Mouse (Mus musculus): ENCODE measurements around the gene Znrf1. TPM values are rescaled to one million over a fixed set of nuclear protein-coding genes. Genes with fewer than 3 reads are reported as not detected.

Znrf1 gene
- total RNA-seq, 2 experiments from 2014 or later = 49.9 to 57.5 TPM

DNA sequence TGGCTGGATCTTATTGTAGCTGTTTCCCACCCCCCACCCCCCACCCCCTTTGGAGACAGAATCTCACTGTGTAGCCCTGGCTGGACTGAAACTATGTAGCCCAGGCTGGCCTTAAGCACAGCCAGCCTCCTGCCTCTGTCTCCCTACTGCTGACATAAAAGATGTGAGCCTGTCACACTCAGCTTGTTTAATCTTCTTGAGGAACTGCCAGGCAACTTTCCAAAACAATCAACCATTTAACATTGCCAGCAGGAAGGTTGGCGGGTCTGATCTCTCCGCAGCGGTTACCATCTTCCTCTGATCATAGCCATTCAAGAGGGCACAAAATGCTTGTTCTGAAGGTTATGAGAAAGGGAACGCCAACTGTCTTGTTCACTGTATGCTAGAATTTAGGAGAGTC lies 2.4 kb upstream of the Znrf1 start:
- no peak for DNase-seq

- no peak for DNase-seq
Measured at GRCm38 (mm10) chr8:111535491-111535890, 406 bp upstream of the Znrf1 start.

GRCm38 (mm10) chr8:111536978-111537764 lies 1.3 kb downstream of the Znrf1 start:
- peak; percentile 41 for DNase-seq

- no peak for DNase-seq
Measured at GRCm38 (mm10) chr8:111537765-111538158, 1.9 kb downstream of the Znrf1 start.

DNA sequence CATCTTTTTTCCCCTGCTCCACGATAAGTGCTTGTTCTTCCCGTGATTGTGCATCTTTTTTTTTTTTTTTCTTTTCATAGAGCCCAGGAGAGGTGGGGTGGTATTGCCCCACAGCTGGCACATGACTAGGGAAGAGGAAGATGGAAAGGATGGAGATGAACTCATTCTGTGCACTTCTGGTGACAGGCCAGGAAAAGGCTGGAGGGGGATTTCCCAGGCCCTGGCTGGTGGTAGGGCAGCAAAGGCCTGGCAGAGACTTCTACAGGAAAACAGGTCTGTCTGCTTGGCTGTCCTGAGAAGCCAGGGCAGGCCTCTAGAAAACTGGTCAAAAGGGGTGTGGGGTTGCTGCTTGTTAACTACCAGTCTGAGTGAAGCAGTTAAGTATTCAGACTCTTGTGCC lies 2.3 kb downstream of the Znrf1 start:
- no peak for DNase-seq

GRCm38 (mm10) chr8:111539422-111540076 lies 3.7 kb downstream of the Znrf1 start:
- no peak for DNase-seq

DNA sequence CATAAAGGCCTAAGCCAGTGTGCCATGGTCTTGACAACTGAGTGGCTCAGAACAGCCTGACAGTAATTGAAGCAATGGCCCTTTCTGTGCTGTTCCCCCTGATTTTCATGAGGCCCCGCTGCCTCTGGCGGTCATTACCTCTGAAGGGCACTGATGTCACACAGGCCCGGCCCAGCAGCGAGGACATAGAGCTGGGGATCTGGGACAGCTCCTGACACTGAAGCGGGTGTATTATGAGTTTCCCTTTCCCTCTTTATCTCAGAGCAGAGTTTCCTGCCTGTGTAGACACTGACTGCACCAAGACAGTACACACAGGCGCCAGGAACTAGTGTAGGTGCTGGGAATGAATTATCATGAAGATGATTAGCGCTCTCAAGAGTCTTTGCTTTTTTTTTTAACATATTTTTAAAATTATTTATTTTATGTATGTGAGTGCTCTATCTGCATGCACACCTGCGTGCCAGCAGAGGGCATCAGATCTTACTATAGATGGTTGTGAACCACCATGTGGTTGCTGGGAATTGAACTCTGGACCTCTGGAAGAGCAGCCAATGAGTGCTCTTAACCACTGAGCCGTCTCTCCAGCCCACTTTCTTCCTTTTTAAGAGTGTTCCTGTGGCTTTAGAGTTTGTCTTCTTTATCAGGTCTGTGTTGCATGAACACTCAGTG lies 7.9 kb downstream of the Znrf1 start:
- DNase-seq = no peak

GRCm38 (mm10) chr8:111545406-111546156 lies 9.7 kb downstream of the Znrf1 start:
- DNase-seq = no peak

DNA sequence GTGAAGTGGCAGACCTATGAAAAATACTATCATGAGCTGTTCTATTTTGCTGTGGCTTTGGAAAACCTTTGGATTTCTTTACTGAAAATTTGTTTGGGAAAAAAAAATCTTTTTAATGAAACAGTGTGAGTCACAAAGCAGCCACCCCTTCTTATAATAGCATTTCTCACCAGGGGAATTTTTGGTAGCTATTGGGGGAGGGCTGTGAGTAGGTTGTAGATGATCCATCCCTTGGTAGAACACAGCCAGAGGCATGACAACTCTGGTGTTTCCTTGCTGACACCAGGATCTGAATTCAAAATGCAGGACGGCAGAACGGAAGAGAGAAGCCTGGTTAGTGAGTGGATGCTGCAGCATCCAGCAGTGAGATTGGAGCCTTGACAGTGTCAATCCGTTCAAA lies 11.2 kb downstream of the Znrf1 start:
- no peak for DNase-seq

DNA sequence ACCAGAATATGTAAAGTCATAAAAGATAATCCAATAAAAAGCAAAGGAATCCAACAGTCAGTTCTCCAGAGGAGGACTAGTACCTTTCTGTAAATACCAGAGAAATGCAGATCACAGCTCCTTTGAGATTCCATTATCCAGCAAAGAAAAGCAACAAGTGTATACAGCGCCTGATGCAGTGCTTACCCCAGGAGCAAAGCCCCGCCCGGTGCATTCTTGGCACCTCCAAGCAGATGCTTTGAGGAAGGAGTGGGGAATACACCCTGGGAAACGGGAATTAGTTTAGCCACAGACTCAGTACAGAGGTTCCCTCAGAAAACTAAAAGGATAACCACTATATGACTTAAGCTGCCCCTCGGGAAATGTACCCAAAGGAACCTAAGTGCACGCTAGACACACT lies 12.3 kb downstream of the Znrf1 start:
- no peak for DNase-seq

DNA sequence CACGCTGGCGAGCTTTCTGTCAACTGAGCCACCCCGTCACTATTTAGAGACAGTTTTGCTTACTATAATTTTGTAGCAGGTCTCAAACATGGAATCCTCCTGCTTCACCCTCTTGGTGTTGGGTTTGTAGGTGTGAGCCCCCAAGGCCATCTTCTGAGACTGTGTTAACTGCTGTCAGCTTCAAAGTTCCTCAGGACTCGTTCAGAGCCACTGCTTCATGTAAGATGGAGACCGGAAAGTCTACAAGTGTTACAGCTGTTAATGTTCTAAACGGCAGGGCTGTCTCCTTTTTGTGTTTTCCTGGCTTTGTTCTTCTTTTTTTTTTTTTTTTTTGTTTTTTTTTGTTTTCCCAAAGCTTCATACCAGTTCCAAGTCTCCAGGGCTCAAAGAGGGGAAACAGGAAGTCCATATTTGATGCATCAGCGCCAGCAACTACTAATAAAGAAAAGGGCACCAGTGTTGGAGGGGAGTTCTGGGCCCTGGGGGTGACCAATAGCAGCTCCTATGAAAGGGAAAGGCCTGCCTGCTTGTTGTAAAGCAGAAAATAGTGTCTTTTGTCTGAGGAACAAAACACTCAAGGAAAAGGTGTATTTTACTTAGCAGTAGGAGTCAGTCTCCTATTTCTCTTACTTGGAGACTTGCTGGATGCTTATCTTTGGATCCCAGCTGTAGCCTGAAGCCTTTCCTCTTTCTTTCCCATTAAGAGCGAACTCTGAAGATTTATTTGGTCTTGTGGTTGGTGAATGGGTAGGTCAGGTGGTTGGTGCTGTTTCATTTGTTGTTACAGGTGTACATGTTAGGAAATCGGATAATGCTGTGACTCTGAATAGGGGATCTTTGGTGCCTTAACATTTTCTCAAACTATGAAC lies 14.3 kb downstream of the Znrf1 start:
- DNase-seq = no peak

GRCm38 (mm10) chr8:111551511-111552130 lies 15.7 kb downstream of the Znrf1 start:
- no peak for DNase-seq

- no peak for DNase-seq
Measured at GRCm38 (mm10) chr8:111561824-111562223, 25.9 kb downstream of the Znrf1 start.

GRCm38 (mm10) chr8:111562274-111562803 lies 26.4 kb downstream of the Znrf1 start:
- DNase-seq = no peak

DNA sequence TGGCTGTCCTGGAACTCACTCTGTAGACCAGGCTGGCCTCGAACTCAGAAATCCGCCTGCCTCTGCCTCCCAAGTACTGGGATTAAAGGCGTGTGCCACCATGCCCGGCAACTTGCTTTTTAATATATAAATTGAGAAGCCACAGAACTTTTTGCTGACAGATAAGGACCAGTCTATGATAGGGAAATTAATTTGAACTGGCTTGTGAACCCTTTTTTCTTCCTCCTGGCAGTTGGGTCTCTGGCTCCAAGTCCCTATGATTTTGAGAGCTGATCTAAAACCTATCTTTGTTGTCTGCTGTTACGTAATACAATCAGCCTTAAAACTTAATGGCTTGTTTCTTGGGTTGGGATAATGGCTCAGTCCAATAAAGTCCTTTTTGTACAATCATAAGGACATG lies 27.2 kb downstream of the Znrf1 start:
- no peak for DNase-seq

GRCm38 (mm10) chr8:111563687-111564086 lies 27.8 kb downstream of the Znrf1 start:
- DNase-seq = no peak

GRCm38 (mm10) chr8:111564093-111564492 lies 28.2 kb downstream of the Znrf1 start:
- no peak for DNase-seq

DNA sequence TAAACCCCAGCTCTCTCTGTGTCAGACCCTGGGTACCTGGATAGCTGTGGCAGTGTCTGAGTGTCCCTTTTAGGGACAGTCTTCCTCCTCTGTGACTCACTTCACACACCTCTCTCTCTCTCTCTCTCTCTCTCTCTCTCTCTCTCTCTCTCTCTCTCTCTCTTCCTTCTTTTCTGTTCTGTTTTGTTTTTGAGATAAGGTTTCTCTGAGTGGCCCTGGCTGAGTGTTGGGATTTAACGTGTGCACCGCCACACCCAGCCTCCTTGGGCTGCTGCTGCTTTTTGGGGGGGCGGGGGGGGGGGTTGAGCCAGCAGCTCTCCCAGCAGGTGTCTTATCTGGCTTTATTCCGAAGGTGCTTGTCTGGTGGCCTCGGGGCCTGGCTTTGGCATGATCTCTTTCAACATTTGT lies 29.9 kb downstream of the Znrf1 start:
- no peak for DNase-seq

DNA sequence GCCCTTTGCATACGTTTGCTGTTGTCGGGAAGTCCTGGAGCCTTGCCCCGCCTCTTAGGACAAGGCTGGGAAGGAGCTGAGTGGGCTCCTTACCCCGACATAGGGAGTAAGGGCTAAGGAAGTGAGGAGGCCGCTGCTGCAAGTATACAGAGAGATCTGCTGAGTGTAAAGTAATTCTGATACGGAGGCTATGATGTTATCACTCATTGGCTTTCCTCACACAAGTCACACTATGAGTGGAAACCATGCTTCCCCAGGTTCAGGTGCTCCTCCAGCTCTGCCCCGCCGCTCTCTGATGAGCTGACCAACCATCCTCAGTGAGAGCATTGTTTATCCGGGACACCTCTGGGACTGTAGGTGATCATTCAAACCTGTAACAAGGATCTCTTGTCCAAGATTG lies 30.4 kb downstream of the Znrf1 start:
- DNase-seq = no peak

DNA sequence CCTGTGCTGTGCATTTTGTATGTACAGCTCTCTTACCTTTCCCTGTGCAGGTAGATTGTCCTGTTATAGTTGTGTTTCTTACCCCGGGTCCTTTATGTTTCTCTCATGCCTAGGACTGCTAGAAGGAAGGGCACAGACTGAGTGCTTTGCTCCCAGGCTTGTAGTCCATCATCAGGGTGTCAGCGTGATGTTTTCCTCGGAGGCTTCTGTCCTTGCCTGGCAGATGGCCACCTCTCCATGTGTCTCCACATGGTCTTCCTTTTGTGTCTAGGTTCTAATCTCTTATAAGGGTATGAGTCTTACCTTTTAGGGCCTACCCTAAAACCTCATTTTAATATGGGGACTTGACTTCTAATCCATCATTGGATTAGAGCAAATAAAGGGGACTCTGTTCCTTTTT lies 31.7 kb downstream of the Znrf1 start:
- DNase-seq = no peak

DNA sequence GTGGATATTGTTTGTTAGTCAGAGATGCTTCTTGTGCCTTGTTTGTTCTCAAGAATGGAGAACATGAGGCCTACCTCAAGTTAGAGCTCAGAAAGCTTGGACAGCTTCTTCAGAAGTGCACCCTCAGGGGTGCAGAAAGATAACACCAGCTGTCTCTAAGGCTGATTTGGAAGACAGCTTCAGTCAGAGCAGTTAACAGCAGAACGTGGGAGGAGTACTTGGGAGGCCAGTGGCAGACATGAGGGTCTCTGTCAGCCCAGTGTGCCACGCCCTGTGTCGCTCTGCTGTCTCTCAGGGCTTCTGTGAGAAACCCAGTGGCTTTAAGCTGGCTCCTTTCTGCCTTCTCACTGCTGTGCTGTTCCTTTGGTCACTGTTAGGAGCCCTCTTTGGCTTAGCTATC lies 32.1 kb downstream of the Znrf1 start:
- no peak for DNase-seq

Measured in gastrocnemius, postnatal 25 days (tissue).